Mouse (Mus musculus) liver, adult (tissue): ENCODE data around the gene Tas1r3.

Experiments used
- GATA4 ChIP-seq: IDR thresholded peaks from 2 replicates; pipeline ENCODE4 v1.6.1; 2014; ENCODE audit warnings: mild to moderate bottlenecking, low read length; ENCODE audit not compliant: insufficient replicate concordance

Tas1r3 gene

DNA sequence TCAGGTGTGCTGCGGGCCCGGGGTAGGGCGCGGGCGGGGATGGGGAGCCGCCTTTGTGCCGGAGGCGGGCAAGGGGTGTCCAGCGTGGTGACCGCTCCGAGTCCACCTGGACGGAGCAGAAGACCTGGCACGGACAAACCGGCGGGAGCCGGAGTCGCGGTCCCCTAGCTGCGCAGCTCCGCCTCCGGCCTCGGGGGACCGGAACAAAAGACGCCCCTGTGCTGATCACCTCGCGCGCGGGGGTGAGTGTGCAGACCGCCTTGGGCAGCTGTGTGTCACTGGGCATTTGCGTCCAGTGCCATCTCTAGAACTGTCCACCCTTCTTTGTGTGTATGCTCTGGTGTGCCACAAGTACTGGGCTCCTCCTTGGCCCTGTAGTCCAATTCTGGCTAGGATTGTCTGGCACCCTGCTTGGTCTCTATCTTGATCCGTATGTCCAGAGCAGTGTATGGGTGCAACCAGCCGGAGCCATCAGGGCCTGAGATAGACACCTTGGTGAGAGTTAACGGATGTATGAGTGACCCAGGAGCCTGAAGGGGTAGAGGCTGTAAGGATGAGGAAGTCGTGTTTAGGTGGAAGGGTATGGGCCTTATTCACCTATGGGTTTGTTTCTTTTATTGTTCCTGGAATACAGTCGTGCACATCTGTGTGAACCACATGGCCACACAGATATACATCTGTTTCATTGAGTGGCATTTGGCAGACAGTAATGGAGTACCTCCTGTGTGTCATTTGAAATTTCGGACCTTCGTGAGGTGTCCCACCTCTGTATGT, 29.5 kb upstream of the Tas1r3 start:
- no peak for TF ChIP-seq GATA4

- no peak for TF ChIP-seq GATA4
Measured at GRCm38 (mm10) chr4:155892017-155892416, 28.9 kb upstream of the Tas1r3 start.

DNA sequence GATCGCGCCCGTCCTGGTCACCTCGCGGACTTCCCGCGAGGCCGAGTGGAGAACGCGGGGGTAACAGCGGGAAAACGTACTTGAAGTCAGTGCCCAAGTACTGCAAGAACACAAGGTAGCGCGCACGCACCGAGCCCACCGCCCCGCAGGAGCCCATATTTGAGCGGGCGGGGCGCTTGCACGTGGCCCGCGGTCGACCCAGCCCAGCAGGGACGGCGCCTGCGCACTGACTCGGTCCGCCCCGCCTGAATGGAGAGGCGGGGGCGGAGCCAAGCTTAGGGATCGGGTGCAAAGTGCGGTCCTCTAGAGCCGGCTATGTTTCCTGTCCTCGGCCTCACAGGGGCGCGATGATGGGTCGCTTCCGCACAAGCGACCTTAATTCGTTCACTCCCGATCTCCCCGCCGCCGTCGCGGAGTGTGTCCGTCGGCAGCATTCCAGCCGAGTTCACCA, 28.4 kb upstream of the Tas1r3 start, which contains the start of the genes Pusl1 and Acap3:
Gene Pusl1 (minus strand): TSS at position 231 of the 451 bp plus-strand sequence.
Gene Acap3 (plus strand): TSS at position 272 of the 451 bp plus-strand sequence.
- no peak for TF ChIP-seq GATA4

GRCm38 (mm10) chr4:155891011-155891471, 27.9 kb upstream of the Tas1r3 start:
- no peak for TF ChIP-seq GATA4

- no peak for TF ChIP-seq GATA4
Measured at GRCm38 (mm10) chr4:155889316-155889715, 26.2 kb upstream of the Tas1r3 start.

DNA sequence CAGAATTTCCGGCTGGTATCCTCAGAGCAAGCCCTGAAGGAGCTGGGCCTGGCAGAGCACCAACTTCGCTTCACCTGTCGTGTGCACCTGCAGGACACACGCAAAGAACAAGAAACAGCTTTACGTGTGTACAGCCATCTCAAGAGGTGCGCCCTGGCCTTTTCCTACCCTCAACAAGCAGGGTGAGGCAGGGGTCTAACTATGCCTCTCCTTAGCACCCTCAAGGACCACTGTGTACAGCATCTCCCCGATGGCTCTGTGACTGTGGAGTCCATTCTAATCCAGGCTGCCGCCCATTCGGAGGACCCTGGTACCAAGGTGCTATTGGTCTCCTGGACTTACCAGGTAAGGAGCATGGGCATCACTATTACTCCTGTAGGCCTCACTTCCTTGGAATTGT, 25.0 kb upstream of the Tas1r3 start:
- TF ChIP-seq GATA4, result no peak

DNA sequence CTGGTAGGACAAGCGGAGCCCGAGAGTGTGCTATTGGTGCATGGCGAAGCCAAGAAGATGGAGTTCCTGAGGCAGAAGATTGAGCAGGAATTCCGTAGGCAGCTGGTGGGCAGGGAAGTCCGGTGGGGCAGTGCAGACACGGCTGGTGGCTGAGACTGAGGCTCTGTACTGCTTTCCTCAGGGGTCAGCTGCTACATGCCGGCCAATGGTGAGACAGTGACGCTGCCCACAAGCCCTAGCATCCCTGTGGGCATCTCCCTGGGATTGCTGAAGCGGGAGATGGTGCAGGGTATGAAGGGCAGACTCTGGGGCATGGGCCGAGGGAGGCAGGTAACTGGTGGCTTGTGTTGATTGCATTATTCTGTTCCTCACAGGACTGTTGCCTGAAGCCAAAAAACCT, 24.5 kb upstream of the Tas1r3 start:
- no peak for TF ChIP-seq GATA4

DNA sequence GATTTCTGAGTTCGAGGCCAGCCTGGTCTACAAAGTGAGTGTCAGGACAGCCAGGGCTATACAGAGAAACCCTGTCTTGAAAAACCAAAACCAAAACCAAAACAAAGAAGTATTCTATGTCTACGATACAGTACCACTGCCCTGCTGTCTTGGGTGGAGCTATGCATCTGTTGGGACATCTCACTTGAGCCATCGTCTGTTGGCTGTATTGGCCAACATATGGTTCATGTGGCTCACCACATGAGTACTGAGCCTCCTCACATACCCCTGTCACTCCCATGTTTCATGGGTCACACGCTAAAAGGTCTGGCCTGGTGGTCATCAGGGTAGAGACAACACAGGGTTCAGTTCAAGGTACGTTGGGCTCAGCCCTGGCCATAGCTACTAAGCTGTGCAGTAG, 23.2 kb upstream of the Tas1r3 start:
- TF ChIP-seq GATA4, result no peak

DNA sequence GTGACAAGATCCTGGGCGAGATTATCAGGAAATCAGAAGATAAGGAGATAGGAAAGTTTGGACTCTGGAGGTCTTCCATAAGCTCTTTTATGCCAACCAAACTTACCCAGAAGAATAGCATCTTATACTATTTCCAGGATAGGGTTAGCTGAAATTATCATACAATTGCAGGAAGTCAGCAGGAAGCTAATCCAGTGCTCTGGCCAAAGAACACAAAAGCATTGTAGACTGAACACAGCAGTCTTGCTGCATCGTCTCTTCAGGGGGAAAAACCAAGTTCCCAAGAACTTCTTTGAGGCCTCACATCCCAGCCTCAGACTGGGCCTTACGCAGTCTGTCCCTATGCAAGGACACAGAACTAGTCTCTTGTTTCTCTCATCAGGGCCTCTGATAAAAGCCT, 20.4 kb upstream of the Tas1r3 start:
- peak; percentile 54; the same call in 1 of the 2 replicates for TF ChIP-seq GATA4

DNA sequence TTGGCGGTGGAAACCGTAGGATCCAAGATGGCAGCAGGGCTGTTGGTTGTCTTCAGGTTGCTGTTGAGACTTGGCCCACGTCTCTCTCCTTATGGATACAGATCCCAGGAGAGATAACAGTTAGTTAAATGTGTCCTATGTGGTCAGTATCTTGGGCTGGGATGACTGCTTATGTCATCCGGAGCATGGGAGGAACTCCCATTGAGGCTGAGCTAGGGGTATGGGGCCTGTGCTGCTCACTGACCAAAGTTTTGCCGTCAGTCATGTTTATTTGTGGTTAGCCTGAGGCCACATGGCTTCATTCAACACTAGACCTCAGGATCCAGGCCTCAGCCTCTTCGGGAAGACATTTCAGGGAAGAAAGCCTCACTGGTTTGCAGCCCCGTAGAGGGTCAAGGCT, 8.2 kb upstream of the Tas1r3 start:
- no peak for TF ChIP-seq GATA4

- TF ChIP-seq GATA4, result peak; percentile 59; the same call in 1 of the 2 replicates
Measured at GRCm38 (mm10) chr4:155869317-155870033, 6.3 kb upstream of the Tas1r3 start, which contains the start of the genes Cptp and Ints11. TSS of gene Cptp (minus strand) at chr4:155869440. TSS of gene Ints11 (plus strand) at chr4:155869546.

DNA sequence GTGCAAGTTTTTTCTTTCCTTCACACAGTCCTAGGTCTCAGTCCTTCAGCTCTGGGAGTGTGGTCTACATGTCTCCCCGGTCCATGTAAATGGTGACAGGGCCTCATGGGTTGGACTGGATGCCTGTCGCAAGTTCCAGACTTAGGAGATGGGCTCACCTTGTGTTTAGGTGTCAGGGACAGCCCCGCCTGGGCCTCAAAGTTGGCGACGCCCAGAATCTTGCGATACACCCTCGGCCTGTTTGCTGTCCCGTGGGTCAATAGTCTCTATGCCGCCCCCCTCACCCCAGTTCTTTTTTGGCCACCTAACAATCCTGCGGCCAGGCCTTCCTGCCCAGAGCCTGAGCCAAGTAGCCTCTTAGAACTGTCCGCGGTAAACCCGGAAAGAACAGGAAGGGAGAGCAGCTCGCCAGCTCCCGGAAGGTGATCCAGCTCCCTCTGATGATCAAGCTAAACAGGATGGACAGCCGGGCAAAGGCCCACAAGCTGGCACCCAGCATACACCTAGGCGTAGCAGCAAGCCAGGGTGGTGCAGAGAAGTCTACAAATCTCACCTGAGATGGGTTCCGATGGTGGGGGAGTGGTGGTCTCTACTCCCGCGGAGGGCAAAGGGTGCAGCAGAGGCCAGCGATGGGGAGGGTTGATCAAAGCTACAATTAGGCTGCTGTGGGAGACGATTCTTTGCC, 5.6 kb upstream of the Tas1r3 start:
- TF ChIP-seq GATA4, result no peak

- no peak for TF ChIP-seq GATA4
Measured at GRCm38 (mm10) chr4:155861787-155862186, 1.4 kb downstream of the Tas1r3 start.

- TF ChIP-seq GATA4, result no peak
Measured at GRCm38 (mm10) chr4:155859318-155859717, 3.8 kb downstream of the Tas1r3 start.

GRCm38 (mm10) chr4:155856881-155857280, 6.3 kb downstream of the Tas1r3 start:
- no peak for TF ChIP-seq GATA4
